Mouse (Mus musculus): ENCODE results near the gene Samd13.

DNA sequence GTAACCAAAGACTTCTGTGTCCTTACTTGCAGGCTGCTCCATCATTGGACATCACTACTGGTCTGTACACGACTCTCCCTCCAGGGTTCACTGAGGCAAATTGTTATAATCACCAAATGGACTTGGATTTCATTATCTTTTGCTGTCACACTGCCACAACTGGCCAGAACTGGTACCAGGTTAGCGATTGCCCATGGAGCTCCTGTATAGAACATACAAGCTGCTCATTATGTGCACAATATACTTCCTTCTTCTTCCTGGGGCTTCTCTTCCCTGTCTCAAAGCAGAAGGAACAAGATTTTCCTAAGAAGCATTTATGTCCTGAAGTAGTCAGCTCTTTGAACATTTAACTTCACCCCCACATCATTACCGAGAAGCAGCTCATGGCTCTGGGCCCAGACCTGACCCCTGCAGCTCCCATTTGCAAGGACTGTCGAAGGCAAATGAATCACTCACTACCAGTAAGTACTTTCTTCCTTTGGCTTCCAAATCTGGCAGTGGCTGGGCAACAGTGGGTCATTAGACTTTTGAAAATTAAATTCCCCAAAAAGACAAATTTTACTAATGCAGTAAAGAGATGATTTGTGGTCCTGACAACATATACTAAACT lies 43.5 kb downstream of the Samd13 start:
- TF ChIP-seq POLR2A (IDR thresholded peaks at IDR 0.05; ENCODE audit: insufficient read length, low read depth) (no peak), POLR2AphosphoS2 (IDR thresholded peaks at IDR 0.05; ENCODE audit: insufficient read length, low read depth) (no peak), TCF12 (IDR thresholded peaks at IDR 0.05; ENCODE audit: insufficient read depth, poor library complexity, severe bottlenecking) (no peak), USF1 (IDR thresholded peaks at IDR 0.05; ENCODE audit: low read depth) (no peak)

Measured in myocyte (in vitro differentiated cells).